Mouse (Mus musculus) embryonic facial prominence, embryonic 13.5 days (tissue): ENCODE data around the gene Slco3a1. TPM values are rescaled to one million over a fixed set of nuclear protein-coding genes. Genes with fewer than 3 reads are reported as not detected.

ENCODE experiments used
- ATAC-seq: fragments of 200-750 bp; cut with Nextera tagmentation; 2 replicates; pipeline ENCODE4 v1.8.0; 2017; ENCODE audit warnings: low read depth; ENCODE audit not compliant: insufficient number of reproducible peaks, insufficient read depth, low FRiP score, low TSS enrichment
- H3K27ac ChIP-seq: fragments of 300-500 bp; sonication (generic); 2 replicates; pipeline ENCODE4 v1.5.1; 2015; ENCODE audit warnings: moderate library complexity, mild to moderate bottlenecking, inconsistent platforms
- H3K27me3 ChIP-seq: fragments of 300-500 bp; sonication (generic); 2 replicates; pipeline ENCODE4 v1.6.1; 2015; ENCODE audit warnings: mild to moderate bottlenecking, inconsistent platforms
- H3K36me3 ChIP-seq: fragments of 300-500 bp; sonication (generic); 2 replicates; pipeline ENCODE4 v1.6.1; 2015; ENCODE audit warnings: mild to moderate bottlenecking, inconsistent platforms
- H3K4me1 ChIP-seq: fragments of 300-500 bp; sonication (generic); 2 replicates; pipeline ENCODE4 v1.6.1; 2015; ENCODE audit warnings: inconsistent platforms
- H3K4me2 ChIP-seq: fragments of 300-500 bp; sonication (generic); 2 replicates; pipeline ENCODE4 v1.6.1; 2015; ENCODE audit warnings: moderate library complexity, mild to moderate bottlenecking, inconsistent platforms
- H3K4me3 ChIP-seq: fragments of 300-500 bp; sonication (generic); 2 replicates; pipeline ENCODE4 v1.5.1; 2015; ENCODE audit warnings: mild to moderate bottlenecking, inconsistent platforms
- H3K9ac ChIP-seq: fragments of 300-500 bp; sonication (generic); 2 replicates; pipeline ENCODE4 v1.6.1; 2015; ENCODE audit warnings: mild to moderate bottlenecking, inconsistent platforms
- H3K9me3 ChIP-seq: fragments of 300-500 bp; sonication (generic); 2 replicates; pipeline ENCODE4 v1.6.1; 2016; ENCODE audit warnings: inconsistent platforms
- WGBS: fragments of 180-500 bp; shearing (Covaris S2); methylation state at CpG from one replicate; pipeline ENCODE4 v1.1.7; 2015; ENCODE audit warnings: mixed read lengths; 5-methylcytosine and 5-hydroxymethylcytosine counted together
- polyA plus RNA-seq: library from polyadenylated mRNA; unstranded; fragments of >200 nt; fragmentation: Nextera tagmentation; extraction: Ambion mirVana; gene quantifications from 2 replicates; pipeline ENCODE4 v1.2.1, GENCODE M21; 2015

Slco3a1 gene
- polyA plus RNA-seq, 1 experiment from 2014 or later: 11.6 TPM

- Histone ChIP-seq H3K4me2 (no peak overlapping the region), H3K9ac (no peak overlapping the region), H3K36me3 (no peaks in the 10 kb centered on the region), H3K27ac (peak overlapping the region; percentile 55; the same call in 1 of the 2 replicates), H3K27me3 (no peaks in the 10 kb centered on the region), H3K9me3 (no peaks in the 10 kb centered on the region), H3K4me3 (no peak overlapping the region), H3K4me1 (peaks cover 20% of the 10 kb centered on the region)
- no peak for ATAC-seq
- 51% methylated on average over 3 of the region's 3 CpGs for WGBS
Observed at GRCm38 (mm10) chr7:74315836-74316435, 238.6 kb downstream of the Slco3a1 start.

- 98% methylated on average over 1 of the region's 1 CpGs for WGBS
- H3K9ac ChIP-seq: no peak overlapping the region
- no peak overlapping the region for H3K4me2 ChIP-seq
- no peaks in the 10 kb centered on the region for H3K27me3 ChIP-seq
- H3K4me1 ChIP-seq: peaks cover 20% of the 10 kb centered on the region
- no peak overlapping the region for H3K27ac ChIP-seq
- ATAC-seq: no peak
- no peaks in the 10 kb centered on the region for H3K9me3 ChIP-seq
- no peaks in the 10 kb centered on the region for H3K36me3 ChIP-seq
- no peak overlapping the region for H3K4me3 ChIP-seq
Observed at GRCm38 (mm10) chr7:74314276-74314675, 240.3 kb downstream of the Slco3a1 start.

DNA sequence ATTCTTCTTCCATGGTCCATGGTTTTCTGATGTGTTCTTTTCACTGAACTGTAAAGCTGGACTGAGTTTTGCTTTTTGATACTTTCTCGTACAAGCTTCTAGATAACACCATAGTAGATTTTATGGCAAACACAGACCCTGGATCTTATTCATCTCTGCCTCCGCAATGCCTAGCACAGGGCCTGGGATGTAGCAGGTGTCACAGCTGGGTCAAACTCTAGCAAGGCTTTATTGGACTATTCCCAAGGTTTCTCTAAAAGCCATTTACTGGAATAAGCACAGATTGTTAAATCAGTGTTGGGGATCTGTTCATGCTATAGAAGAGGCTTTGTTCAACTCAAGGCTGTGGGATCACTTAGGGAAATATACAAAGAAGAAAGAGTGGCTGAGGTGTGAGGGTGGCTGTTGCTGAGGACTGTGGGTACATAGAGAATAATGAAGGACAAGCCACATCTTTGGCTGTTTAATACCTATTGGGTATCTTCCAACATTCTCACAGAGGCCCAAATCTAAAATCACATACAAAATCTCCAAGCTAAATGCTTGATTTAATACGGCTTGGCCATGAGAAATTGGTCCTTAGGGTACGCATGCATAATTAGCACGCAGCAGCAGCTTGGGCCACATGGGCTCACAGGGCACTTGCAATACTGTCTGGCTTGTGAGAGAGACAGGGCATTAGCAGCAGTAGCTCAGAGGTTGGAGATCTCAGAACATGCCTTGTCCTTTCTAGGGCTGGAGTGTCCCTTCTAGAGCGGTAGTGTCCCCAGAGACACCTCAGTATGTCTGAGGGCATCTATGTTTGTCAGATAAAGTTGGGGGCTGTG is 241.1 kb downstream of the Slco3a1 start:
- Histone ChIP-seq H3K9ac (no peak overlapping the region), H3K9me3 (no peaks in the 10 kb centered on the region), H3K36me3 (no peaks in the 10 kb centered on the region), H3K4me2 (no peak overlapping the region), H3K4me1 (peaks cover 20% of the 10 kb centered on the region), H3K27me3 (no peaks in the 10 kb centered on the region), H3K27ac (no peak overlapping the region), H3K4me3 (no peak overlapping the region)
- 82% methylated on average over 6 of the region's 6 CpGs for WGBS
- ATAC-seq: no peak

DNA sequence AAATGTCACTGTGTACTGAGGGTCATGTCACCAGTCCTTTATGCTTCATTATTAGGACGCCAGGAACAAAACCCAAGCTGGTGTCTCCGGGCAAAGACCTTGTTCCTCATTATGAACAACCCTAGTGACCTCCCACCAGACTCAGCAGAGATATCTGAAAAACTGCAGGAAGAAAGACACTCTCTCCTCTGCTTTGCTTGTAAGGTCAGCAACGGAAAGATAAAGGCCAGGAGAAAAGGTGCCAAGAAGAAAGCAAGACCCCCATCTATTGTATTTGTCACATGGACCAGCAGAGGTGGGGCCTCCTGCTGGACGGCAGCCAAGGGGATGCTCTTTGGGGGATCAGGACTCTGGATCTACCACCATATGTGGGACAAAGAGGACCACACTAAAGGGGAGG is 243.0 kb downstream of the Slco3a1 start:
- H3K9ac ChIP-seq: no peak overlapping the region
- H3K36me3 ChIP-seq: no peaks in the 10 kb centered on the region
- H3K9me3 ChIP-seq: no peaks in the 10 kb centered on the region
- H3K4me2 ChIP-seq: no peak overlapping the region
- H3K4me3 ChIP-seq: no peak overlapping the region
- 70% methylated on average over 4 of the region's 4 CpGs for WGBS
- H3K4me1 ChIP-seq: peaks cover 18% of the 10 kb centered on the region
- no peak overlapping the region for H3K27ac ChIP-seq
- no peaks in the 10 kb centered on the region for H3K27me3 ChIP-seq
- no peak for ATAC-seq

DNA sequence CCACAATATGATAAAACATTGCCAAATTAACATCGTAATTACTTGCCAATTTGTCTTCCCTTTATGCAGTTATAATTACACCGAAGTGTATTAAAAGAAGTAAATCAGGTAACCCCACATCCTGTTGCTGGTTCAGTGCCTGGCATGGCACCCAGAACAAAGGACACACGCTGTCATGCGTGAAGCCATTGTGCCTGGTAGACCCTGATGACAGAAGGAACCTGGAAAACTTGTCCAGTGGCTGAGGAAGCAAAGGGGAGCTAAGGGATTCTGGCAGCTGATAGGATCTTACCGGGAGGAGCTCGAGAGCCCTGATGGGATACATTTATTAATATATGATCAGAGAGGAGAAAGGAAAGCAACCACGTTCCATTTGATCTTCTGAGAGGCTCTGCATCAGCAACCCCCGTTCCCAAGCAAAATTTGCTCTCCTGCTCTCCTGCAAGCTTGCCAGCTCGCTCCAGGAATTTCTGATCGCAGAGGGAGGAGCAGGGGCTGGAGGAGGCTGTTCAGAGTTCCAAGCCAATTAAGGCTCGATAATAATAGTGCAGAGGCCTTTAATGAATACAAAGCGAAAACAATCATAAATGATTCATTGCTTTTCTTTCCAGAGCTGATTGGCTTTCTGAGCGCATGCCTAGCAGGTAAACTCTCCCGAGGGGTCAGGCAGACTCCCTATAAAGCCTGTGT is 250.8 kb downstream of the Slco3a1 start:
- no peak overlapping the region for H3K27ac ChIP-seq
- H3K4me2 ChIP-seq: no peak overlapping the region
- H3K4me3 ChIP-seq: no peak overlapping the region
- 69% methylated on average over 14 of the region's 14 CpGs for WGBS
- ATAC-seq: no peak
- no peaks in the 10 kb centered on the region for H3K36me3 ChIP-seq
- no peaks in the 10 kb centered on the region for H3K27me3 ChIP-seq
- H3K9me3 ChIP-seq: no peaks in the 10 kb centered on the region
- H3K4me1 ChIP-seq: no peaks in the 10 kb centered on the region
- no peak overlapping the region for H3K9ac ChIP-seq

- H3K4me1 ChIP-seq: no peaks in the 10 kb centered on the region
Observed at GRCm38 (mm10) chr7:74303081-74303480, 251.5 kb downstream of the Slco3a1 start.

GRCm38 (mm10) chr7:74286531-74286930 is 268.0 kb downstream of the Slco3a1 start:
- Histone ChIP-seq H3K4me3 (no peak overlapping the region), H3K4me1 (no peaks in the 10 kb centered on the region), H3K27me3 (no peaks in the 10 kb centered on the region), H3K9me3 (no peaks in the 10 kb centered on the region), H3K4me2 (no peak overlapping the region), H3K9ac (no peak overlapping the region), H3K27ac (no peak overlapping the region), H3K36me3 (no peaks in the 10 kb centered on the region)
- no peak for ATAC-seq
- 60% methylated on average over 4 of the region's 4 CpGs for WGBS

More at GRCm38 (mm10) chr7:74303081-74303480, 251.5 kb downstream of the Slco3a1 start:
- Histone ChIP-seq H3K4me3 (no peak overlapping the region), H3K4me2 (no peak overlapping the region), H3K36me3 (no peaks in the 10 kb centered on the region), H3K9me3 (no peaks in the 10 kb centered on the region), H3K9ac (no peak overlapping the region), H3K27ac (no peak overlapping the region), H3K27me3 (no peaks in the 10 kb centered on the region)
- WGBS: 56% methylated on average over 5 of the region's 5 CpGs
- ATAC-seq: no peak

- 91% methylated on average over 2 of the region's 2 CpGs for WGBS
- no peak for ATAC-seq
- no peak overlapping the region for H3K27ac ChIP-seq
- no peaks in the 10 kb centered on the region for H3K4me1 ChIP-seq
- no peaks in the 10 kb centered on the region for H3K9me3 ChIP-seq
- no peaks in the 10 kb centered on the region for H3K27me3 ChIP-seq
- no peaks in the 10 kb centered on the region for H3K36me3 ChIP-seq
- no peak overlapping the region for H3K4me2 ChIP-seq
- H3K4me3 ChIP-seq: no peak overlapping the region
- H3K9ac ChIP-seq: no peak overlapping the region
Observed at GRCm38 (mm10) chr7:74280371-74280770, 274.2 kb downstream of the Slco3a1 start.

DNA sequence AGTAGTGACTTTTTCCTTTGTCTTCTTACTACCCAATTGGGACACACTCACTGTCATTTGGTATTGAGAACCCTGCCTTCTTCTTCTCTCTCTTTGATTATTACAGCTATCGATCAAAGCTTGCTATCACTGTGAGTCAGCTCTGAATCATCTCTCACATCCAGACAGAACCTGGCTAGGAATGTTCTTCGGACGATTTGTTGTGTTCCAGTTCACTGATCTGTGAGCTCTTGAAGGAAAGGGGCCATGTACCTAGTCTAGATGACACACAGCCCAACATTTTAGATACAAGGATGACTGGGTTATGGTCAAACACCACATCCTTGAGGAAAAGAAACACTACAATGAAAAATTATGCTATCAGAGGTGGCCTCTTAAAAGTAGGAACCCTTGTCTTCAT is 275.2 kb downstream of the Slco3a1 start:
- Histone ChIP-seq H3K4me2 (no peak overlapping the region), H3K27ac (no peak overlapping the region), H3K4me3 (no peak overlapping the region), H3K36me3 (no peaks in the 10 kb centered on the region), H3K9ac (no peak overlapping the region), H3K4me1 (no peaks in the 10 kb centered on the region), H3K9me3 (no peaks in the 10 kb centered on the region), H3K27me3 (no peaks in the 10 kb centered on the region)
- no peak for ATAC-seq
- 92% methylated on average over 3 of the region's 3 CpGs for WGBS

DNA sequence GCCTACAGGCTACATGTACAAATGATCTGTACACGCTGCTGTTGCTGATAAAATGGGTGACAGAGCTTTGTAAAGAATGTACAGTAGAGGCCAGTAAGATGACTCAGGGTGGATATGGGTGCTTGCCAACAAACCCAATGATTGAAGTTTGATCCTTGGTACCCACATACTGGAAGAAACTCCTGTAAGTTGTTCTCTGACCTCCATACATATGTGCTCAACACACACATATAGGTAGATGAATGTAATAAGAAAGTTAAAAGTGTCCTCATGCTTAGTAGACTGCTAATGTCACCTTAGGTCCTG is 284.5 kb downstream of the Slco3a1 start:
- no peak for ATAC-seq
- Histone ChIP-seq H3K9ac (no peak overlapping the region), H3K36me3 (no peaks in the 10 kb centered on the region), H3K27me3 (no peaks in the 10 kb centered on the region), H3K4me2 (no peak overlapping the region), H3K4me1 (no peaks in the 10 kb centered on the region), H3K9me3 (no peaks in the 10 kb centered on the region), H3K27ac (no peak overlapping the region), H3K4me3 (no peak overlapping the region)
- 91% methylated on average over 1 of the region's 1 CpGs for WGBS

DNA sequence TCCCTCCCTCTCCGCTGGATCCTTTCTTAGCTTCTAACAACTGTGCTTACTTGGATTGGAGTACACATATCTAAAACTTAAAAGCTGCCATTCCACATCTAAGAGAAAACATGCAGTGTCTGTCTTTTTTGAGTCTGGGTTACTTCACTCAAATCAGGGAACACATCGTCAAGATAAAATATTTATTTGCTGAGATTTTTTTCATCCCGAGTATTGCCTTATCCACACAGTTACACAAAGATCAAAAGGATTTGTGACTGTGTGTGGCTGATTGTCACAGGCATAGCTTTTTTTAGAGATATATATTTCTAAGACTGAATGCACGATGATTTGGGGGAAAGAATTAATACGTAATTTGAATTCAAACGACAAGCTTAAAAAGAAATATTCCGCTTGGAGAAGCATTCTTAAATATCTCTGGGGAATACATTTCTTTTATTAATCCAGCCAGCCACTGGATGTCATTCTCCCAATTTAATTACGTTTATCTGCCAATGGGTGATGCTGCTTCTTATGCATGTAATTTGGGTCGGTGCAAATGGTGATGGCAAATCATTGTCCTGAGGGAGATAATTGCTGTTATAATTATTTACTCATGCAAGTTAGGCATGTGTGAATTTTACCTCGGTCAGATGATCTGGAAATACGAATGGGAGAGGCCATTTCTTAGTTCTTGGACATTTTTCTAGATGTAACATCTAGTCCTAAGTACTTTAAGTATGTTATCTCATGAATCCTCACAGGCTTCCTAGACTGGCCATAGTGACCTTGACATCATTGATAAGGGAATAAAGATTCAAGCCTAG is 285.1 kb downstream of the Slco3a1 start:
- Histone ChIP-seq H3K27ac (no peak overlapping the region), H3K27me3 (no peaks in the 10 kb centered on the region), H3K4me2 (no peak overlapping the region), H3K4me3 (no peak overlapping the region), H3K9ac (no peak overlapping the region), H3K9me3 (no peaks in the 10 kb centered on the region), H3K4me1 (no peaks in the 10 kb centered on the region), H3K36me3 (no peaks in the 10 kb centered on the region)
- ATAC-seq: no peak
- 75% methylated on average over 11 of the region's 11 CpGs for WGBS
